8 mouse cellular contexts compared by ENCODE assay signal in genomic region chr14:58937791-58938600, GRCm38 (mm10).
DNase-seq lines count a peak whose midpoint lies in the region; ATAC-seq and TF ChIP-seq lines count a peak whose summit lies in the region.

No protein-coding gene starts in this region.

- no peaks in the 10 kb centered on the region for H3K36me3 ChIP-seq in heart, embryonic 10.5 days
- no peaks in the 10 kb centered on the region for H3K36me3 ChIP-seq in embryonic facial prominence, embryonic 11.5 days (replicated peaks; ENCODE audit: control insufficient read depth, insufficient read depth, low read depth, low read length)

- H3K9me3 ChIP-seq in heart, embryonic 10.5 days = no peaks in the 10 kb centered on the region
- H3K9me3 ChIP-seq in embryonic facial prominence, embryonic 11.5 days (replicated peaks; ENCODE audit: control insufficient read depth, low read length) = no peaks in the 10 kb centered on the region

- no peak for ATAC-seq in Patski
- ATAC-seq in embryonic facial prominence, embryonic 11.5 days (replicated peaks; ENCODE audit: insufficient number of reproducible peaks, low FRiP score, low TSS enrichment, low read depth) = no peak
- ATAC-seq in megakaryocyte, adult 5-6 weeks (ENCODE audit: poor library complexity, severe bottlenecking) = no peak

- peak; percentile 47 for TF ChIP-seq CTCF in Patski (IDR thresholded peaks at IDR 0.05)

- CTCF ChIA-PET in Patski (lab: Charles Lee) = interaction anchor here (0.9 kb wide), 1 partner anchor 22 kb away, joined by 3 read pairs; no protein-coding TSS in a partner anchor

- intact Hi-C loops in heart, postnatal 10 days (cut with DNase I) = no loop called here

- in situ Hi-C loops in Patski (cut with MboI; ENCODE audit: low pct_unique_long_range_greater_than_20kb) = no loop called here

- no peak overlapping the region for H3K9ac ChIP-seq in embryonic facial prominence, embryonic 11.5 days (replicated peaks; ENCODE audit: low read length)

- peak; percentile 16 to 31 for DNase-seq in heart, postnatal 10 days
- DNase-seq in heart, embryonic 10.5 days (ENCODE audit: low spot score) = no peak
- DNase-seq in Patski (ENCODE audit: low read depth, low spot score) = no peak
- DNase-seq in embryonic facial prominence, embryonic 11.5 days (ENCODE audit: low spot score) = peak; percentile 30
- DNase-seq in kidney, postnatal 4 days = peak; percentile 47 to 49
- DNase-seq in testis, postnatal 14 days (ENCODE audit: low spot score) = peak; percentile 6
- DNase-seq in frontal cortex, postnatal 36 days (ENCODE audit: low spot score in 2 of 2) = no peak

- H3K27me3 ChIP-seq in heart, embryonic 10.5 days (ENCODE audit: insufficient read depth, poor library complexity, severe bottlenecking) = no peaks in the 10 kb centered on the region
- no peaks in the 10 kb centered on the region for H3K27me3 ChIP-seq in Patski
- H3K27me3 ChIP-seq in embryonic facial prominence, embryonic 11.5 days (ENCODE audit: control insufficient read depth, insufficient read depth, low read length) = no peaks in the 10 kb centered on the region

- no peaks in the 10 kb centered on the region; the same call in 1 of the 2 replicates for H3K4me1 ChIP-seq in heart, embryonic 10.5 days
- no peaks in the 10 kb centered on the region for H3K4me1 ChIP-seq in embryonic facial prominence, embryonic 11.5 days (ENCODE audit: control insufficient read depth, insufficient read depth, low read length)

- no peak overlapping the region for H3K27ac ChIP-seq in heart, embryonic 10.5 days
- H3K27ac ChIP-seq in embryonic facial prominence, embryonic 11.5 days (replicated peaks; ENCODE audit: low read depth, low read length) = no peak overlapping the region

- no peak overlapping the region for H3K4me2 ChIP-seq in embryonic facial prominence, embryonic 11.5 days (ENCODE audit: low read depth, low read length)

- POLR2A ChIA-PET in Patski (lab: Charles Lee) = interaction anchor here (0.6 kb wide), 1 partner anchor 1281 kb away, joined by 3 read pairs; no protein-coding TSS in a partner anchor

- H3K4me3 ChIP-seq in heart, embryonic 10.5 days = no peak overlapping the region
- no peak overlapping the region for H3K4me3 ChIP-seq in embryonic facial prominence, embryonic 11.5 days (ENCODE audit: low read depth, low read length)

- WGBS in heart, embryonic 10.5 days = 73% methylated on average over 12 of the region's 12 CpGs
- 63% methylated on average over 12 of the region's 12 CpGs for WGBS in embryonic facial prominence, embryonic 11.5 days

Comparison
In these comparisons a context has a peak if more than half of its experiments do, and no peak if none do; other contexts are left out.
1. DNase-seq: peak in heart, postnatal 10 days (2 of 2), embryonic facial prominence, embryonic 11.5 days (single experiment), kidney, postnatal 4 days (2 of 2) and testis, postnatal 14 days (single experiment); none in heart, embryonic 10.5 days (single experiment), Patski (single experiment) and frontal cortex, postnatal 36 days (0 of 2).